Mouse (Mus musculus): ENCODE data around the gene Kbtbd6.
"Not testable (repeated sequence)": the region's sequence is repeated elsewhere in the genome, so short reads cannot be mapped to it uniquely, and the experiment has no call there.

GRCm38 (mm10) chr14:79452591-79452934, 928 bp downstream of the Kbtbd6 start:
- not testable (repeated sequence) for TF ChIP-seq CTCF (IDR thresholded peaks at IDR 0.05); POLR2A (IDR thresholded peaks at IDR 0.05; ENCODE audit: insufficient read depth, low read depth, low read length); EP300 (IDR thresholded peaks at IDR 0.05; ENCODE audit: insufficient read depth, low read depth, low read length)
